Mouse (Mus musculus): ENCODE results near the gene Psmd14.

- TF ChIP-seq CTCF (IDR thresholded peaks at IDR 0.05; ENCODE audit: extremely low read depth, insufficient read depth, insufficient read length, insufficient replicate concordance) (no peak), POLR2A (IDR thresholded peaks at IDR 0.05; ENCODE audit: low read depth, low read length) (no peak)
Observed at GRCm38 (mm10) chr2:61712526-61712925, 1.0 kb downstream of the Psmd14 start.

All from spleen, adult 2 months (tissue).